ENCODE assay signal across 11 mouse cellular contexts in genomic region chr8:111717488-111717792, GRCm38 (mm10). TPM values are rescaled to one million over a fixed set of nuclear protein-coding genes. Genes with fewer than 3 reads are reported as not detected.
DNase-seq lines count a peak whose midpoint lies in the region; ATAC-seq and TF ChIP-seq lines count a peak whose summit lies in the region.
"Had no signal": no experiment of that assay in that cellular context is flagged by ENCODE, and none has a peak within 500 bp of the region (broad histone marks: within the 10 kb centered on the region; RNA-seq: fewer than 3 reads in every experiment).

No protein-coding gene starts in this region.

- H3K9me3 ChIP-seq in heart, embryonic 15.5 days (replicated peaks) = no peaks in the 10 kb centered on the region
- H3K9me3 ChIP-seq in forebrain, postnatal 0 days (ENCODE audit: low read length) = no peaks in the 10 kb centered on the region
- H3K9me3 ChIP-seq in midbrain, embryonic 11.5 days (ENCODE audit: control insufficient read depth, low read length) = no peaks in the 10 kb centered on the region
- H3K9me3 ChIP-seq: megakaryocyte, embryonic 14.5 days had no signal

- 0 out of 2 replicates have a peak overlapping the region, but pooled peaks have one; percentile 5 for H3K4me3 ChIP-seq in heart, embryonic 15.5 days
- no peak overlapping the region for H3K4me3 ChIP-seq in forebrain, postnatal 0 days (ENCODE audit: low read depth, low read length)
- H3K4me3 ChIP-seq in midbrain, embryonic 11.5 days (ENCODE audit: low read depth, low read length) = no peak overlapping the region

- no peak for DNase-seq in heart, adult 11 months
- DNase-seq in brain, adult 2 months (ENCODE audit: low read depth, low spot score) = peak; percentile 62
- DNase-seq in forebrain, postnatal 0 days = no peak
- no peak for DNase-seq in midbrain, embryonic 11.5 days (ENCODE audit: low spot score, missing footprints)
- no peak for DNase-seq in B cell, adult 2 months
- DNase-seq in thymus, postnatal 4 days = no peak
- DNase-seq in urinary bladder, adult 18-20 months (ENCODE audit: low spot score in 2 of 2) = no peak

- no peak for ATAC-seq in heart, embryonic 15.5 days (replicated peaks; ENCODE audit: insufficient number of reproducible peaks, insufficient read depth, low FRiP score, low read depth)
- no peak for ATAC-seq in forebrain, postnatal 0 days
- peak; percentile 47; the same call in 1 of the 2 replicates for ATAC-seq in midbrain, embryonic 11.5 days (ENCODE audit: low FRiP score)

- H3K36me3 ChIP-seq in heart, embryonic 15.5 days = peaks cover 49% of the 10 kb centered on the region
- peaks cover 46% of the 10 kb centered on the region for H3K36me3 ChIP-seq in forebrain, postnatal 0 days (ENCODE audit: insufficient read depth)
- H3K36me3 ChIP-seq in midbrain, embryonic 11.5 days (ENCODE audit: control insufficient read depth, insufficient read depth, low read length) = peaks cover 18% of the 10 kb centered on the region

- H3K9ac ChIP-seq in heart, embryonic 15.5 days = peak overlapping the region; percentile 57
- 0 out of 2 replicates have a peak overlapping the region, but pooled peaks have one; percentile 18 for H3K9ac ChIP-seq in forebrain, postnatal 0 days
- peak overlapping the region; percentile 39 for H3K9ac ChIP-seq in midbrain, embryonic 11.5 days (ENCODE audit: low read length)

- H3K27me3 ChIP-seq in heart, embryonic 15.5 days = no peaks in the 10 kb centered on the region
- H3K27me3 ChIP-seq in forebrain, postnatal 0 days (ENCODE audit: insufficient read depth, low read length) = no peaks in the 10 kb centered on the region
- H3K27me3 ChIP-seq in midbrain, embryonic 11.5 days (ENCODE audit: control insufficient read depth, insufficient read depth, low read length) = no peaks in the 10 kb centered on the region
- H3K27me3 ChIP-seq: CH12.LX had no signal

- H3K4me1 ChIP-seq in heart, embryonic 15.5 days (replicated peaks) = peaks cover 68% of the 10 kb centered on the region
- H3K4me1 ChIP-seq in forebrain, postnatal 0 days (ENCODE audit: insufficient read depth) = peaks cover 28% of the 10 kb centered on the region
- H3K4me1 ChIP-seq in midbrain, embryonic 11.5 days (ENCODE audit: control insufficient read depth, insufficient read depth, low read length) = peaks cover 24% of the 10 kb centered on the region

- WGBS in heart, embryonic 15.5 days = 29% methylated on average over 4 of the region's 4 CpGs
- 18% methylated on average over 4 of the region's 4 CpGs for WGBS in forebrain, postnatal 0 days
- 69% methylated on average over 4 of the region's 4 CpGs for WGBS in midbrain, embryonic 11.5 days

- TF ChIP-seq CTCF in forebrain, postnatal 0 days (IDR thresholded peaks at IDR 0.05; ENCODE audit: low read depth) = no peak

- peak overlapping the region; percentile 51 for H3K4me2 ChIP-seq in heart, embryonic 15.5 days
- H3K4me2 ChIP-seq in forebrain, postnatal 0 days (ENCODE audit: low read depth) = no peak overlapping the region
- H3K4me2 ChIP-seq in midbrain, embryonic 11.5 days = no peak overlapping the region

- peak overlapping the region; percentile 99 for H3K27ac ChIP-seq in heart, embryonic 15.5 days
- H3K27ac ChIP-seq in forebrain, postnatal 0 days (ENCODE audit: low read depth, low read length) = peak overlapping the region; percentile 87
- H3K27ac ChIP-seq in midbrain, embryonic 11.5 days (ENCODE audit: low read depth, low read length) = peak overlapping the region; percentile 93

RNA-seq across cellular contexts. Expression of gene Bcar1, which starts 26.2 kb away (rescaled TPM):
- polyA plus RNA-seq in heart, embryonic 15.5 days (2015; fragmentation: Nextera tagmentation; extraction: Ambion mirVana) = 40.1 and 45.3 TPM in 2 replicates
- 53.4 and 60.3 TPM in 2 replicates for total RNA-seq in forebrain, postnatal 0 days (2014; rRNA removed)
- 43.4 and 47.0 TPM in 2 replicates for polyA plus RNA-seq in forebrain, postnatal 0 days (2015; fragmentation: Nextera tagmentation; extraction: Ambion mirVana)
- polyA plus RNA-seq in midbrain, embryonic 11.5 days (2014; fragmentation: Nextera tagmentation; extraction: Ambion mirVana) = 36.2 and 42.1 TPM in 2 replicates
- total RNA-seq: hematopoietic stem cell, adult 5-6 weeks had no signal

RNA-seq across cellular contexts. Expression of gene Ctrb1, which starts 26.6 kb away (rescaled TPM):
- 0.43 and 2.9 TPM in 2 replicates for polyA plus RNA-seq in heart, embryonic 15.5 days (2015; fragmentation: Nextera tagmentation; extraction: Ambion mirVana)
- not detected in 2 replicates for total RNA-seq in forebrain, postnatal 0 days (2014; rRNA removed)
- not detected in 2 replicates for polyA plus RNA-seq in forebrain, postnatal 0 days (2015; fragmentation: Nextera tagmentation; extraction: Ambion mirVana)
- polyA plus RNA-seq in midbrain, embryonic 11.5 days (2014; fragmentation: Nextera tagmentation; extraction: Ambion mirVana) = not detected in 2 replicates
- total RNA-seq: CH12.LX; hematopoietic stem cell, adult 5-6 weeks had no signal
